Mouse (Mus musculus) bone marrow macrophage, adult 2 months (primary cell): ENCODE data around the gene Hmgn1.

Experiments
- CTCF ChIP-seq: IDR thresholded peaks from 2 replicates; pipeline ENCODE4 v1.5.1; 2012; ENCODE audit warnings: low read depth, mild to moderate bottlenecking, low read length, moderate library complexity
- POLR2A ChIP-seq: IDR thresholded peaks from 2 replicates; pipeline ENCODE4 v1.6.1; 2012; ENCODE audit warnings: mild to moderate bottlenecking, low read depth, low read length, borderline replicate concordance

DNA sequence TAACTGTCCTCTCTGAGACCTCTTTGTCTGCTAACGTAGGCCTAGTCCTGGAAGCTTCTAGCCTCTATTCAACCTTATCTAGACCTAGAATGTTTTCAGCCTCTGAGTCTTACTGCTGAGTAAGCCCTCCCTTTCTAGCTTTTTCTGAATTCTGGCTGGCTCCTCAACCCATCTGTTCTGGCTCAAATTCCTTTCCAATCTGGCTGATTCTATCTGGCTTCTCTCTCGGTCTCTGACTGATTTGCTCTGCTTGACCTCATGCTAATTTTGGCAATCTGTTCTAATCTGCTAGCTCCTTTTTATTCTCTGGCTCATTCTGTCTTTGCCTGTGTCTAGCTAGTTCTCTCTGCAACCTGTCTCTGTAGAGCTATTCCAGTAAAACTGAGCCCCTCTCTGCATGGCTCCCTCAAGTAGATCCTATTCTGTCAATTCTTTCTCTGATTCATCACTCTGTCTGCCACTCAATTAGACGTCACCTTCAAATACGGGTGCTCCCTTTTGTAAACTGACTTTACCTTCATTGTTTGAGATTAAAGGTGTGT is 38.3 kb upstream of the Hmgn1 start:
- TF ChIP-seq CTCF (no peak), POLR2A (no peak)
